Mouse (Mus musculus) gastrocnemius, adult 18-20 months (tissue): ENCODE measurements around the gene Tyk2. TPM values are rescaled to one million over a fixed set of nuclear protein-coding genes. Genes with fewer than 3 reads are reported as not detected.

Experiments used
- DNase-seq: peaks from one replicate; pipeline ENCODE4 v3.0.0; 2021; ENCODE audit warnings: low spot score
- total RNA-seq, 2 experiments: library from RNA; stranded (reverse); gene quantifications; 2 replicates each; pipeline ENCODE4 v1.2.3; 2021

The Tyk2 gene
- total RNA-seq, 2 experiments from 2014 or later = 5.0 to 6.1 TPM

DNA sequence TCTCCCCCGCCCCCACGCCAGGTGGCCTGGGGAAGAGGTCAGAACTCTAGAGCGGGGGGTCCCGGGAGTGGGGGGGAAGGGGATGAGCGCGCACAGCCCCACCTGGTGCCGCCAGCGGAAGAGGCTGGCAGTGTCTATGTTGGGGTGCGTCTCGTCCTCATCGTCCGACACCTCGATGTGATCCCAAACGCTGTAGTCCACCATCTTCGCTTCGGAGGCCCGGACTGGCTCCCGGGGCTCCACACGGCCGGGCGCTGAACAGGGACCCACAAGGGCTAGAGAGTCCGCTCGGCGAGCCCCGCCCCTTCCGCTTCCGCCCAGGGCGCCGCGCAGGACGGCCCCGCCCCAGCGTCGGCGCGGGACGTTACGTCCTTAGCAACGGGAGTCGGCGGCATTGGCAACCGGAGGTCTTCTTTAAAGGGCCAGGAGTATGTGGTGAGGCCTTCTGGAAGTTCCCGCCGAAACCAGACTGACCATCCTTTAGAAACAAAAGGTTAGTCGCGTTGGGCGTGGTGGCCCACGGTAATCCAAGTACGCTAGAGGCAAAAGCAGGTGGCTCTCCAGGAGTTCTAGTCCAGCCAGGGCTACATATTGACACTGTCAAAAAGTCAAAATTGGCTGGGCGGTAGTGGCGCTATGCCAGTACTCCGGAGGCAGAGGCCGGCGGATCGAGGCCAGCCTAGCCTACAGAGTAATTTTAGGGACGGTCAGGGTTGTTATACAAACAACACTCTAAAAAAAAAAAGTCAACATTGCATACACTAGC is 18.8 kb upstream of the Tyk2 start, which contains the start of gene Cdc37:
Gene Cdc37, minus strand, starts transcription at position 329 of the 766 bp plus-strand sequence.
- DNase-seq = peak; percentile 93

DNA sequence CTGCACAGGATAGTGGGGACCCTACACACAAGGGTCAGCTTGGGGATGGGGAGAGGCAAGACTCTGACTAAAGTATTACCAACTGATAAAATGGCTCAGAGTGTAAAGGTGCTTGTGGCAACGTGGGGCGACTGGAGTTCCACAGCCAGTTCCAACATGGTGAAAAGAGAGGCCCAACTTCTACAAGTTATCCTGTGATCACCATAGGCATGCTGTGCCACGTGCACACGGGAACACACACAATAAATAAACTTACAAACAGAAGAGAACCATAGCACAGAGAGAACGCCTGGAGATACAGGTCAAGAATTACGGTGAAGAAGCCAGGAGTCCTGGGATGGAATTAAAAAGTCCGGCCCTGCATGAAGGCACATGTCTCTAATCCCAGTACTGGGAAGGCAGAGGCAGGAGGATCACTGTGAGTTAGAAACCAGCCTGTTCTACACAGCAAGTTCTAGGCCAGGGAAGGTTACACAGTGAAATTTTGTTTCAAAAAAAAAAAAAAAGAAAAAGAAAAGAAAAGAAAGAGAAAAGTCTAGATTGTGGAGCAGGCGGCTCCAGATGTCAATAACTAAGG is 18.1 kb upstream of the Tyk2 start:
- DNase-seq = no peak

- no peak for DNase-seq
Observed at GRCm38 (mm10) chr9:21148427-21148826, 17.4 kb upstream of the Tyk2 start.

- DNase-seq = no peak
Observed at GRCm38 (mm10) chr9:21146722-21147121, 15.7 kb upstream of the Tyk2 start.

- peak; percentile 65 for DNase-seq
Observed at GRCm38 (mm10) chr9:21145431-21145830, 14.4 kb upstream of the Tyk2 start.

DNA sequence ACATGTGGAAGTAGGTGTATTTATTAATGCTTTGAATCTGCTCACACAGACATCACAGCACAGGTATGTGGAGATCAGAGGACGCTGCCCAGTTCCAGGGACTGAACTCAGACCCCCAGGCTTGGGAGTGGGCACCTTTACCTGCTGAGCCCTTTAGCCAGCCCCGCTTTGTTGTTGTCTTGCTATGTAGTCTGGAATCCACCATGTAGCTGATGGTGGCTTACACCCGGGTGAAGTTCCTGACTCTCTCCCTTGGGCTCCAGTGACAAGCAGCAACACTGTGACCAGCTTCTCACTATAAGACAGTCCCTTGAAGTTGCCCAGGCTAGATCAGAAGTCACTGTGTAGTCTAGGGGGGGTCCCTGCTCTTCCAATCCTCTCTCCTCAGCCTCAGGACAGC is 13.3 kb upstream of the Tyk2 start:
- DNase-seq = no peak

- no peak for DNase-seq
Observed at GRCm38 (mm10) chr9:21141922-21142321, 10.9 kb upstream of the Tyk2 start.

GRCm38 (mm10) chr9:21138386-21138785 is 7.3 kb upstream of the Tyk2 start:
- no peak for DNase-seq

GRCm38 (mm10) chr9:21137229-21137628 is 6.2 kb upstream of the Tyk2 start:
- peak; percentile 63 for DNase-seq

DNA sequence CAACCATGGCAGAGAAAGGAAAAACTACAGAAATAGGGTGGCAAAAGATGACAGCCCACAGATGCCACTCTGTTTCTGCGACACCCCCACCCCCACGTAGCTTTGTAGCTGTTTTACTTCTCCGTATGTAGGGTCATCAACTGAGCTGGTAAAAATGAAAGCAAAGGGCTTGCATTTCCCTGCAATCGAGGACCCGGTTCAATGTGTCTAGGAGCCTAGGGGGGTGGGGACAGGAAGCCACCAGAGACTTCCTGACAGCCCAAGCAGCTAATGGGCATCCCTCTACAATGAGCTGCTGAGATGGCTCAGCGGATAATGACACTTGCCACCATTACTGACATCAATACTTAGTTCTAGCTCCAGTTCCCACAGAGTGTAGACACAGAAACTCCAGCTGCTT is 5.4 kb upstream of the Tyk2 start:
- no peak for DNase-seq

GRCm38 (mm10) chr9:21135941-21136381 is 4.9 kb upstream of the Tyk2 start:
- no peak for DNase-seq

- no peak for DNase-seq
Observed at GRCm38 (mm10) chr9:21135329-21135890, 4.4 kb upstream of the Tyk2 start.

GRCm38 (mm10) chr9:21134595-21135328 is 3.7 kb upstream of the Tyk2 start:
- peak; percentile 72 for DNase-seq

DNA sequence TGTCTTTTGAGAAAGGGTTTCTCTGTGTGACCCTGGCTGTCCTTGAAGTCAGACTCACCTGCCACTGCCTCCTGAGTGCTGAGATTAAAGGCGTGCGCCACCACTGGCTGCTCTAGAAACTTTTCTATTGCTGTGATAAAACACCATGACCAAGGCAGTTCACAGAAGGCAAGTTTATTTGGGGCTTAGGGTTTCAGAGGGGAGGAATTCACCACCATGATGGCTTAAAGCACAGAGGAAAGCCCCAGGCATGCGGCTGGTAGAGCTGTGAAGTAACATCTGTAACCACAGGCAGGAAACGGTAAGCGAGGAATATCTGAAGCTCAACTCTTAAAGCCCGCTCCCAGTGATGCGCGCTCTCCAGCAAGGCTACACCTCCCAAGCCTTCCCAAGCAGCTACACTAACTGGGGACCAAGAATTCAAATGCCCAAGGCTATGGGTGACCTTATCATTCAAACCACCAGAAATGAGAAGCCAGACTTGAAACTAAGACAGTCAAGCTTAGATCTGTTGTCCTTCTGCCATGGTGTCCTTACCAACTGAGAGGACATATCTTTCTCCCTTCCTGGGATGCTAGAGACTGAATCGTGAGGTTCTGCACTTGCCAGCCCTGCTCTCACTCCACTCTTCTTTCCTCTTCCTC is 2.1 kb upstream of the Tyk2 start:
- DNase-seq = no peak

DNA sequence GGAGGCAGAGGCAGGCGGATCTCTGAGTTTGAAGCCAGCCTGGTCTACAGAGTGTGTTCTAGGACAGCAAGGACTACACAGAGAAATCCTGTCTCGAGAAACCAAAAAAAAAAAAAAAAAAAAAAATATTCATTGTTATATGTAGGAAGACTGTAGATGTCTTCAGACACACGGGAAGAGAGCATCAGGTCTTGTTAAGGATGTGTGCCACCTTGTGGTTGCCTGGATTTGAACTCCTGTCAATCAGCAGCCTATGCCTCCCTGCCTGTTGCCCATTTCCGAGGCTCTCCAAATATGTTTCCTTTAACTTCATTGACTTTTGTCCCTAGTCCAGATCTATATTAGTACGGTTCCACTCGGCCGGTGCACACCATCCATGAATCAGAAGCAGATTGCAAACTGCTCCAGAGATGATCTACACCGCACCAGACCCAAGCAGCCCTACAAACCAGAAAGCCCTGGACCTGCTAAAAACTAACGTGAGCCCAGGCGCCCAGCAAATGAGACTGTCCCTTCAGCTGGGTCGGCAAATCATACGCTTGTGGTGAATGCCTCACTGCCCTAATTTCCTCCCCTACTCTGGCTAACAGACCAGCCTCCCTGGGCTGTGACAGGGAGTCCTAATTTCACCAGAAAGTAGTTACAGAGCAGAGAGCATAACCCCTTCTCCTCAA is 1.2 kb upstream of the Tyk2 start:
- DNase-seq = no peak

DNA sequence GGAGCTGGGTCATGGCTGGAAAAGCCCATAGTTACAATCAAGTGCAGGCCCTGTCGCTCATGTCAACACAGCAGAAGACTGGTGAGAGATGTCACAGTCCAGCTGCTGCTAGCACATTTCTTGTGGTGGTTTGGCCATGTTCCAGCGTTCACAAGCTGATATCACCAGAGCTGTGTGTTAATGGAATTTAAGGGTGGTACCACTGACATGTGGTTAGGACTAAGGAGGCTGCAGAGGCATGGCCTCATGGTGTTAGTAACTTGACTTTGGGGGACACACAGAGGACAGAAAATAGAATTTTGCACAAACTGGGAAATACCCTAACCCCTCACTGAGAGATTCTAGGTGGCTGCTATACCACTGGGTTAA is 4.8 kb downstream of the Tyk2 start:
- no peak for DNase-seq

- DNase-seq = no peak
Observed at GRCm38 (mm10) chr9:21125502-21126258, 5.4 kb downstream of the Tyk2 start.

DNA sequence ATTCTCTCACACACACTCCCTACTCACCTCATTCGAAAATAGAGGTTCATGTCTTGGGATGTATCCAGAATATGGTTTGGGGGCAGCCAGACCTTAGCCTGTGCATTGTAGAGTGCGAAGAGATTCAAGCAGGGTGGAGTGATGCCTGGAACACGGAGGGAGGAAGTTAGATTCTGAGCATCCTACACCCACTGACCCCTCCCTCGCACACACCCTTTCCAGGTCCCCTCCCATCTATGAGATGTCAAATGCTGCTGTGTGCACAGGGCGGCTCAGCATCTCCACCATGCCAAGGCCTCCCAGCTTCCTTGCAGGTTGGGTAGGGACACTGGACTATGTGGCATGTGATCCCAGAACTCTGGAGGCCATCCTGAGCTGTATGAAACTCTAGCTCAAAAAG is 6.2 kb downstream of the Tyk2 start:
- DNase-seq = no peak

GRCm38 (mm10) chr9:21121483-21121882 is 9.6 kb downstream of the Tyk2 start:
- no peak for DNase-seq

DNA sequence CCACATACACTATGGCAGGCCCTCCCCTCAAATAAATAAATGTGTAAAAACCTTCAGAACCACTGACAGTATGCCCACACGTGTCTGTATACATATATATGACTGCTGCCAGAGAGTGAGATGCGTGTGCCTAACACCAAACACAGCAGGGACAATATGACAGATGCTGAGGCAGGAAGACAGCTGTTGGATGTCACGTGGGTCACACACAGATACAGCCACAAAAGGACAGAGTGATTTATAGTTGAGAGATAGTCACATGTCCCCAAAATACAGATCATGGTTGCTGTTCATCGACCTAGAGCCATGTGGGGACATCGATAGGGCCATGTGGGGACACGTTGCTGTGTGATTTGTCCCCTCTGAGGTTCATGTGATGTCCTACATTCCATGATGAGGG is 14.0 kb downstream of the Tyk2 start:
- DNase-seq = no peak
